Mouse (Mus musculus): Measurements from ENCODE around the gene Sv2a.
"Not testable (repeated sequence)": the region's sequence is repeated elsewhere in the genome, so short reads cannot be mapped to it uniquely, and the experiment has no call there.

GRCm38 (mm10) chr3:96174042-96174441 lies 6.9 kb upstream of the Sv2a start:
- not testable (repeated sequence) for TF ChIP-seq CTCF (IDR thresholded peaks at IDR 0.05; ENCODE audit: control insufficient read depth, insufficient read depth, insufficient replicate concordance, low read depth, low read length); POLR2A (IDR thresholded peaks at IDR 0.05; ENCODE audit: control insufficient read depth, low read depth, low read length)

All from testis, adult 2 months (tissue).